21 mouse cellular contexts compared by ENCODE assay signal in genomic region chr3:68271457-68271856, GRCm38 (mm10).
A peak's percentile ranks its signal among the peaks of the same experiment; 100 is the strongest.
DNase-seq lines count a peak whose midpoint lies in the region; ATAC-seq and TF ChIP-seq lines count a peak whose summit lies in the region.
"Had no signal": no experiment of that assay in that cellular context is flagged by ENCODE, and none has a peak within 500 bp of the region (broad histone marks: within the 10 kb centered on the region; RNA-seq: fewer than 3 reads in every experiment).

No protein-coding gene starts in this region.

- no peak overlapping the region for H3K4me2 ChIP-seq in forebrain, embryonic 11.5 days (ENCODE audit: low read depth, low read length, severe bottlenecking)
- H3K4me2 ChIP-seq in forebrain, postnatal 0 days (ENCODE audit: low read depth): no peak overlapping the region
- no peak overlapping the region for H3K4me2 ChIP-seq in hindbrain, embryonic 11.5 days (replicated peaks; ENCODE audit: low read depth, low read length)
- no peak overlapping the region for H3K4me2 ChIP-seq in neural tube, embryonic 13.5 days
- H3K4me2 ChIP-seq: heart, embryonic 15.5 days; limb, embryonic 13.5 days; lung, embryonic 15.5 days; midbrain, embryonic 13.5 days had no signal

- no peak overlapping the region for H3K4me3 ChIP-seq in forebrain, embryonic 11.5 days (ENCODE audit: low read depth, low read length)
- H3K4me3 ChIP-seq in forebrain, postnatal 0 days (ENCODE audit: low read depth, low read length): no peak overlapping the region
- no peak overlapping the region for H3K4me3 ChIP-seq in hindbrain, embryonic 11.5 days (ENCODE audit: low read depth, low read length)
- H3K4me3 ChIP-seq in neural tube, embryonic 13.5 days: no peak overlapping the region
- H3K4me3 ChIP-seq: erythroblast, embryonic 14.5 days; heart, embryonic 15.5 days; limb, embryonic 13.5 days; lung, embryonic 15.5 days; midbrain, embryonic 13.5 days had no signal

- no peak overlapping the region for H3K9ac ChIP-seq in forebrain, embryonic 11.5 days (ENCODE audit: low read length)
- no peak overlapping the region for H3K9ac ChIP-seq in forebrain, postnatal 0 days
- no peak overlapping the region for H3K9ac ChIP-seq in hindbrain, embryonic 11.5 days (ENCODE audit: low read depth, low read length)
- H3K9ac ChIP-seq in neural tube, embryonic 13.5 days: no peak overlapping the region
- H3K9ac ChIP-seq: heart, embryonic 15.5 days; limb, embryonic 13.5 days; liver, embryonic 14.5 days; lung, embryonic 15.5 days; midbrain, embryonic 13.5 days had no signal

- no peaks in the 10 kb centered on the region for H3K9me3 ChIP-seq in forebrain, embryonic 11.5 days (ENCODE audit: control insufficient read depth, low read length)
- no peaks in the 10 kb centered on the region for H3K9me3 ChIP-seq in forebrain, postnatal 0 days (ENCODE audit: low read length)
- H3K9me3 ChIP-seq in hindbrain, embryonic 11.5 days (ENCODE audit: control insufficient read depth, low read length): no peaks in the 10 kb centered on the region
- 0 out of 2 replicates have a peak, but pooled peaks cover 3% of the 10 kb centered on the region for H3K9me3 ChIP-seq in neural tube, embryonic 13.5 days
- H3K9me3 ChIP-seq: heart, embryonic 15.5 days; limb, embryonic 13.5 days; lung, embryonic 15.5 days; midbrain, embryonic 13.5 days had no signal

- H3K36me3 ChIP-seq in forebrain, embryonic 11.5 days (ENCODE audit: control insufficient read depth, insufficient read depth, low read length): no peaks in the 10 kb centered on the region
- no peaks in the 10 kb centered on the region for H3K36me3 ChIP-seq in forebrain, postnatal 0 days (ENCODE audit: insufficient read depth)
- H3K36me3 ChIP-seq in hindbrain, embryonic 11.5 days (ENCODE audit: control insufficient read depth, insufficient read depth, low read length): no peaks in the 10 kb centered on the region
- H3K36me3 ChIP-seq in neural tube, embryonic 13.5 days: no peaks in the 10 kb centered on the region
- H3K36me3 ChIP-seq: G1E; heart, embryonic 15.5 days; limb, embryonic 13.5 days; lung, embryonic 15.5 days; midbrain, embryonic 13.5 days had no signal

- H3K27me3 ChIP-seq in forebrain, embryonic 11.5 days (ENCODE audit: control insufficient read depth, insufficient read depth, low read length): no peaks in the 10 kb centered on the region
- no peaks in the 10 kb centered on the region for H3K27me3 ChIP-seq in forebrain, postnatal 0 days (ENCODE audit: insufficient read depth, low read length)
- no peaks in the 10 kb centered on the region for H3K27me3 ChIP-seq in hindbrain, embryonic 11.5 days (ENCODE audit: control insufficient read depth, insufficient read depth, low read length)
- no peaks in the 10 kb centered on the region for H3K27me3 ChIP-seq in neural tube, embryonic 13.5 days
- H3K27me3 ChIP-seq: heart, embryonic 15.5 days; limb, embryonic 13.5 days; lung, embryonic 15.5 days; midbrain, embryonic 13.5 days had no signal

- 17% methylated on average over 3 of the region's 3 CpGs for WGBS in forebrain, embryonic 11.5 days
- WGBS in forebrain, postnatal 0 days: 14% methylated on average over 3 of the region's 3 CpGs
- 27% methylated on average over 3 of the region's 3 CpGs for WGBS in hindbrain, embryonic 11.5 days
- 17% methylated on average over 3 of the region's 3 CpGs for WGBS in neural tube, embryonic 13.5 days

- no peak for DNase-seq in forebrain, embryonic 11.5 days (ENCODE audit: low spot score)
- no peak for DNase-seq in forebrain, postnatal 0 days
- DNase-seq in embryo, embryonic 10.5 days (ENCODE audit: low spot score): peak; percentile 57
- peak; percentile 34 for DNase-seq in hindbrain, embryonic 11.5 days (ENCODE audit: low spot score)
- no peak for DNase-seq in urinary bladder, postnatal 10 days (ENCODE audit: low spot score)
- no peak for DNase-seq in lung, postnatal 14 days
- DNase-seq in testis, postnatal 14 days (ENCODE audit: low spot score): no peak
- DNase-seq: gastrocnemius, postnatal 14 days; heart, postnatal 4 days; thymus, postnatal 36 days had no signal

- TF ChIP-seq CTCF in forebrain, postnatal 0 days (IDR thresholded peaks at IDR 0.05; ENCODE audit: low read depth): no peak

- no peaks in the 10 kb centered on the region for H3K4me1 ChIP-seq in forebrain, embryonic 11.5 days (replicated peaks; ENCODE audit: control insufficient read depth, insufficient read depth, low read length)
- no peaks in the 10 kb centered on the region for H3K4me1 ChIP-seq in forebrain, postnatal 0 days (ENCODE audit: insufficient read depth)
- H3K4me1 ChIP-seq in hindbrain, embryonic 11.5 days (replicated peaks; ENCODE audit: control insufficient read depth, insufficient read depth, low read length): no peaks in the 10 kb centered on the region; the same call in 1 of the 2 replicates
- peaks cover 26% of the 10 kb centered on the region for H3K4me1 ChIP-seq in neural tube, embryonic 13.5 days (replicated peaks)
- H3K4me1 ChIP-seq: heart, embryonic 15.5 days; limb, embryonic 13.5 days; lung, embryonic 15.5 days; midbrain, embryonic 13.5 days had no signal

- no peak overlapping the region for H3K27ac ChIP-seq in forebrain, embryonic 11.5 days (ENCODE audit: low read depth, low read length)
- no peak overlapping the region for H3K27ac ChIP-seq in forebrain, postnatal 0 days (ENCODE audit: low read depth, low read length)
- no peak overlapping the region for H3K27ac ChIP-seq in hindbrain, embryonic 11.5 days (ENCODE audit: low read depth, low read length)
- no peak overlapping the region for H3K27ac ChIP-seq in neural tube, embryonic 13.5 days (replicated peaks)
- H3K27ac ChIP-seq: heart, embryonic 15.5 days; limb, embryonic 13.5 days; liver, embryonic 14.5 days; lung, embryonic 15.5 days; macrophage had no signal

- ATAC-seq in forebrain, embryonic 11.5 days (replicated peaks; ENCODE audit: low FRiP score): peak; percentile 66
- ATAC-seq in forebrain, postnatal 0 days: no peak
- ATAC-seq in hindbrain, embryonic 11.5 days (ENCODE audit: low FRiP score): peak; percentile 79
- ATAC-seq in neural tube, embryonic 13.5 days (ENCODE audit: low read depth): peak; percentile 62; the same call in 1 of the 2 replicates
- ATAC-seq: activated CD4-positive, CD25-positive, alpha-beta regulatory T cell, adult 4 months; intestine, embryonic 16.5 days; midbrain, embryonic 13.5 days had no signal

Comparison
In these comparisons a context has a peak if more than half of its experiments do, and no peak if none do; other contexts are left out.
1. DNase-seq: peak in embryo, embryonic 10.5 days (single experiment) and hindbrain, embryonic 11.5 days (single experiment); none in forebrain, embryonic 11.5 days (single experiment), forebrain, postnatal 0 days (single experiment), urinary bladder, postnatal 10 days (single experiment), lung, postnatal 14 days (single experiment) and testis, postnatal 14 days (single experiment).